Mouse (Mus musculus): ENCODE data around the gene Gm20547.
"Not testable (repeated sequence)": the region's sequence is repeated elsewhere in the genome, so short reads cannot be mapped to it uniquely, and the experiment has no call there.

Gene Gm20547

DNA sequence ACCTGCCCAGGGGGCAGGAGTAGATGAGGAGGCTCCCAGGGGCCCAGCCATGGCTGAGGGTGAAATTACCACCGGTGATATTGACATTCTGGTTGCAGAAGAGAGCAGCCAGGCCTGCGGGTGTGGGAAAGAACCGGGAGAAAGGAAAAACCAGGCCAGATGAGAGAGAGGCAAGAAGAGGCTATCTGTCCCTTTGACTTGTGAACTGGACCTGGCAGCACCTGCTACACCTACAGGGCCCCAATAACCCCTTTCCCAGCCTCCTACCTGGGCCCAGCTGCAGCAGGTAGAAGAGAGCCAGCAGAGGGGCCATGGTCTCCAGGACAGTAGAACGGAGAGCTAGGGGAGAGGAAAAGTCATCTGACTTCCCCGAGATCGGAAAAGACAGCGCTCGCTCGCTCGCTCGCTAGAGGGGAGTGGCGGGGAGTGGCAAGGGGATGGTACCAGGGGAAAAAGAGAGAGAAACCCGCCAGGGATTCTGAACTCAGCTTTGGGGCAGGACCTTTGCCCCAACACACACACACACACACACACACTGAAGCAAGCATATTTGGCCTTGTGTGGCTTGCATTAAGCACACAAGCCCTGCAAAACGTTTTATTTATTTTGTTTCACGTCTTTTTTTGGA, at the start of gene Gm20547:
Gene Gm20547, minus strand, starts transcription at position 360 of the 628 bp plus-strand sequence.
- no peak for DNase-seq (ENCODE audit: low read depth, low spot score)

DNA sequence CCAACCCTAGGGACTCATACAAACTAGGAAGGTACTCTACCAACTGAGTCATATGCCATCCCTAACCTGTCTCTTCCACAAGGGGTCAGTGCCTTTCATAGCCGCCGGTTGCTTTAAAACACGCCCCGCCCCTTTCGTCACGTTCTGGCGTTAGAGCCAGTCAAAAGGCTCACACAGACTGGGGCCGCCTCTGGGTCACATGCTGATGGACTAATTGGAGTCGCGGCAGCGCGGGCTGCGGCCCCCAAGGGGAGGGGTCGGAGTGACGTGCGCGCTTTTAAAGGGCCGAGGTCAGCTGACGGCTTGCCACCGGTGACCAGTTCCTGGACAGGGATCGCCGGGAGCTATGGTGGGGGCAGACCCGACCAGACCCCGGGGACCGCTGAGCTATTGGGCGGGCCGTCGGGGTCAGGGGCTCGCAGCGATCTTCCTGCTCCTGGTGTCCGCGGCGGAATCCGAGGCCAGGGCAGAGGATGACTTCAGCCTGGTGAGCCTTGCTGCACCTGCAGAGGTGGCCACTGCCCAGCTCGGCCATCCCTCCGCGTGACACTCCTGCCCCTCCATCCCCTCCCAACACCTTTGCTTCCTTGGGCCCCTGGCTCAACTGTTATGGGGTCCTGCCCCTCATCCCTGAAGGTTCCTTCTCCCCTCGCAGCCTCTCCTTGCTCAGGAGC, 49.4 kb upstream of the Gm20547 start, which contains the start of gene Neu1:
Gene Neu1, plus strand, starts transcription at position 193 of the 674 bp plus-strand sequence.
- DNase-seq (ENCODE audit: low read depth, low spot score) = peak; percentile 96

- DNase-seq (ENCODE audit: low read depth, low spot score) = no peak
Measured at GRCm38 (mm10) chr17:34928841-34929240, 47.0 kb upstream of the Gm20547 start.

DNA sequence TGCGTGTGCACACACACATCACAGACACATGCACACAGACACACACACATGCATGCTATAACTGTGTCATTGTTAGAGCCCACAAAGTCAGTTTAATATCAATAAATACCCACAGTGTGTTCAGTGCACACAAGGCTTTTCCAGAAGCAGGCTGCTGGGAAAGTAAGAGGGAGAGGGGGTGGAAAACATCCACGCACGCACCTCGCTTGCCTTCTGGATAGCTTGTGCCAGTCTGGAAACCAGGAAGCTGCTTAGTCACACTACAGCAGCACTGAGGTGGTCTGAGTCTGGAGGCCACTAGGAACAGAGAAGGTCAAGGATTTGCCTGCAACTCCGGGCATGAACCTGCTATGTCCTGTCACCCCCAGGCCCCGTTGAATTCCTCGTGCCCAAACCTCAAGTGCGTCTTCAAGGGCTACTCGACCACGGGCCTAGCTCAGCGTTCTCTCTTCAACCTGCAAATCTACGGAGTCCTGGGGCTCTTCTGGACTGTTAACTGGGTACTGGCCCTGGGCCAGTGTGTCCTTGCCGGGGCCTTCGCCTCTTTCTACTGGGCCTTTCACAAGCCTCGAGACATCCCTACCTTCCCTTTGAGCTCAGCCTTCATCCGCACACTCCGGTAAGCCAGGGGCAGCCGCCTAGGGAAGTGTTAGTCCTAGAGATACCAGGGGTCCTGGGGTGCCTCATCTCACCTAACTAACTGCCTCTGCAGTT, 45.6 kb upstream of the Gm20547 start:
- no peak for DNase-seq (ENCODE audit: low read depth, low spot score)

- no peak for DNase-seq (ENCODE audit: low read depth, low spot score)
Measured at GRCm38 (mm10) chr17:34924258-34924657, 42.4 kb upstream of the Gm20547 start.

GRCm38 (mm10) chr17:34922939-34923338, 41.1 kb upstream of the Gm20547 start:
- DNase-seq (ENCODE audit: low read depth, low spot score) = no peak

- no peak for DNase-seq (ENCODE audit: low read depth, low spot score)
Measured at GRCm38 (mm10) chr17:34917188-34917587, 35.3 kb upstream of the Gm20547 start.

- no peak for DNase-seq (ENCODE audit: low read depth, low spot score)
Measured at GRCm38 (mm10) chr17:34916316-34916715, 34.5 kb upstream of the Gm20547 start.

GRCm38 (mm10) chr17:34915410-34915831, 33.6 kb upstream of the Gm20547 start:
- DNase-seq (ENCODE audit: low read depth, low spot score) = no peak

GRCm38 (mm10) chr17:34913930-34914665, 32.3 kb upstream of the Gm20547 start, which contains the start of gene Slc44a4:
Slc44a4 (plus strand) TSS chr17:34914466.
- no peak for DNase-seq (ENCODE audit: low read depth, low spot score)

- no peak for DNase-seq (ENCODE audit: low read depth, low spot score)
Measured at GRCm38 (mm10) chr17:34911945-34912351, 30.1 kb upstream of the Gm20547 start.

- no peak for DNase-seq (ENCODE audit: low read depth, low spot score)
Measured at GRCm38 (mm10) chr17:34910982-34911381, 29.1 kb upstream of the Gm20547 start.

GRCm38 (mm10) chr17:34902895-34903294, 21.1 kb upstream of the Gm20547 start:
- no peak for DNase-seq (ENCODE audit: low read depth, low spot score)

GRCm38 (mm10) chr17:34901948-34902347, 20.1 kb upstream of the Gm20547 start:
- DNase-seq (ENCODE audit: low read depth, low spot score) = not testable (repeated sequence)

GRCm38 (mm10) chr17:34900826-34901225, 19.0 kb upstream of the Gm20547 start:
- not testable (repeated sequence) for DNase-seq (ENCODE audit: low read depth, low spot score)

- DNase-seq (ENCODE audit: low read depth, low spot score) = no peak
Measured at GRCm38 (mm10) chr17:34899890-34900243, 18.0 kb upstream of the Gm20547 start.

DNA sequence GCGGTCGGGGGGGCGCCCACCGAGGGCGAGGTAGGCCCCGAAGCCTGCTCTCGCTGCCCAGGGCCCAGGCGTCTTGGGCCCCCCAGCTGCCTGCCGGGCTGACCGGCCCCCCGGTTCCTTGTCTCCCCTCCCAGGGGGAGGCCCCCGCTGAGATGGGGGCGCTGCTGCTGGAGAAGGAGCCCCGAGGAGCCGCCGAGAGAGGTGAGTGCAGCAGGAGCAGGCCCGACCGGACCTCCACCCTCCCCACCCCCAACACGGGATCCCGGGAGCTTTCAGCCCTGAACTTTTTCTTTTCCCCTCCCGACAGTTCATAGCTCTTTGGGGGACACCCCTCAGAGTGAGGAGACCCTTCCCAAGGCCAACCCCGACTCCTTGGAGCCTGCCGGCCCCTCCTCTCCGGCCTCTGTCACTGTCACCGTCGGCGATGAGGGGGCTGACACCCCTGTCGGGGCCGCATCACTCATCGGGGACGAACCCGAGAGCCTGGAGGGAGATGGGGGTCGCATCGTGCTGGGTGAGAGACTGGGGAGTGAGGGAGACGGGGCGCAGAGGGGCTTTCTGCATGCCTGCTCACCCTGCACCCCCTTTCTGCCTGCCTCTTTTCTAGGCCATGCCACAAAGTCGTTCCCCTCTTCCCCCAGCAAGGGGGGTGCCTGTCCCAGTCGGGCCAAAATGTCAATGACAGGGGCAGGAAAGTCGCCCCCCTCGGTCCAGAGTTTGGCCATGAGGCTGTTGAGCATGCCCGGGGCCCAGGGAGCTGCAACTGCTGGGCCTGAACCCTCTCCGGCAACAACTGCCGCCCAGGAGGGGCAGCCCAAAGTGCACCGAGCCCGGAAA, 17.4 kb upstream of the Gm20547 start:
- DNase-seq (ENCODE audit: low read depth, low spot score) = no peak

DNA sequence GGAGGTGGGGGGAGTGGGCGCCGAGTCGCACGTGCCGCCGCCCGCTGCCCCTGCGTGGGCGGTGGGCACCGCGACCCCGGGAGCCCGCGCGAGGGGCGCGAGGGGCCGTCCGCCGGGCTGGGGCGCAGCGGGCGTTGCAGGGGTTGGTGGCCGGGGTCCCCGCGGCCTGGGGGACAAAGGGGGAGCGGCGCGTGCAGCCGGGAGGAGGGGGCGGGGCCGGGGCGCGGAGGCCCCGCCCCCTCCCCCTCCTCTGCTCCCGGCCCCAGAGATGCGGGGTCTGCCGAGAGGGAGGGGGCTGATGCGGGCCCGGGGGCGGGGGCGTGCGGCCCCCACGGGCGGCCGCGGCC, 16.8 kb upstream of the Gm20547 start:
- DNase-seq (ENCODE audit: low read depth, low spot score) = no peak

GRCm38 (mm10) chr17:34898160-34898586, 16.3 kb upstream of the Gm20547 start, which contains the start of the genes C2 and Ehmt2:
C2 (minus strand) TSS chr17:34898265.
Ehmt2 (plus strand) TSS chr17:34898469.
- peak; percentile 69 for DNase-seq (ENCODE audit: low read depth, low spot score)

- DNase-seq (ENCODE audit: low read depth, low spot score) = no peak
Measured at GRCm38 (mm10) chr17:34897373-34898159, 15.7 kb upstream of the Gm20547 start.
